Mouse (Mus musculus): ENCODE results near the gene Olfr547.
"Not testable (repeated sequence)": the region's sequence is repeated elsewhere in the genome, so short reads cannot be mapped to it uniquely, and the experiment has no call there.

Gene Olfr547

DNA sequence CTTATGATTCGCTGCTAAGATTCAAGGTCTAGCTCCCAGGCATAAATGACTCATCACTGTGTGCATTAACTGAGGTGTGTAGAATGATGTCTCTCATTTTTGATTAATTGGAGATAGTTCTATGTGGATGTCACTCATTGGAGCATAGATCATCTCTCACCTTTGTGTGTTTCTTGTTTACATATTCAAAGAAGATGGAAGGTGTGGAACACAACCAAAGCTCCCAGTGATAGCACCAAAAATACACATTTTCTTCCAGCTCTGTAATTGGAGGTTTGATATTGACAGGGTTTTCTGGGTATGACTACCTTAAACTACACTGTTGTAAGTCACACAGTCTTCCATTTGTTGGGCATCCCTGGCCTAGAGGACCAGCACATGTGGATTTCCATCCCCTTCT is at the start of gene Olfr547:
Olfr547 (plus strand) TSS at position 301 of the 400 bp plus-strand sequence.
- DNase-seq (ENCODE audit: low read depth, low spot score), result no peak

DNA sequence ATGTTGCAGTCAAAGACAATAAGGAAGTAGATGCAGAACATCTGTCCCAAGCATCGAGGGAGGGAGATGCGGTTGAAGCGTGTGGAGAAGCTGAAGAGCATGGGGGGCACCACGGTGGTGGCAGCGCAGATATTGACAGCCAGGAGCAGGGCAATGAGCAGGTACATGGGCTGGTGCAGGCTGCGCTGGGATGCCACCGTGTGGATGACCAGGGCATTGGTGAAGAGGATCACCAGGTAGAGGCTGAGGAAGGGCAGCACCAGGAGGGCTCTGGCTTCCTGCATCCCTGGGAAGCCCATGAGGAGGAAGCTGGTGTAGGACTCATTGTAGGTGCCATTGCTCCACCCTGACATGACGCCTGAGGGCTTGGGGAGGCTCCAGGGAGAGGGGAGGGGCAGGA is 49.8 kb upstream of the Olfr547 start:
- not testable (repeated sequence) for DNase-seq (ENCODE audit: low read depth, low spot score)

DNA sequence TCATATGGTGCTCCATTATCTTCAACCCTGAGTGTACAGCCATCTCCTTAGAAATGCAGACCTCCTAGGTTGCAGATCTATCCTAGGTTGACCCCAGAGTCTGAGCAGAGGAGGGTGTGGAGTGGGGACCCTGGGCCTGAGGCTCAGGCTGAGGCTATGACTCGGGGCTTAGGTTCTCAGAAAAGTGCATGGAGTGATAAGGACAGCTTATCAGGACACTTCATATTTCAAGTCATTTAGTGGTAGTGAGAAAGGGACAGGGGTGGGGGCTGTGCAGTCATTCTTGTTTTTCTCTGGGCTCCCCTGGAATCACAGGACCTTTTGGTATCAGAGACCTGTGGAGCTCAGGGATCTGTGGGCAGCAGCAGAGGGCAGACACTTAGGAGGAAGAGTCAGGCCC is 48.4 kb upstream of the Olfr547 start:
- no peak for DNase-seq (ENCODE audit: low read depth, low spot score)

DNA sequence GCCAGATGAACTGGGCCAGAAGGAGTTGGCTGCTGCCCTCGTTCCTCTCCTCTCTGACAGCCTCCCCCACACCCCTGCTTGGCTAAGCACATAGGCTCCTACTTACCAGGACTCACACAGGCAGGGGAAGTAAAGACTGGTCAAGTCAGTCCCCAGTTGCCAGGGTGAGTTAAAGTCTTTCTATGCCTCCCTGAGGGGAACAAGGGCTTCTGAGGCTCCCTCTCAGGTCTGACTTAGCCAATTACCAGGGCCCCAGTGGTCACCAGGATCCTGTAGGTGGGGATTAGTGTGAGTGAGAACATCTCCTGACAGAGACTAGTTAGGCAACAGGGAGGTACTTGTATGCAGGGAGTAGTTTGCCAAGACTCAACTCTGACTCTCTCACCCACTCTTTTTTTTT is 46.4 kb upstream of the Olfr547 start, which contains the start of gene Olfr544:
Olfr544 (minus strand) TSS at position 153 of the 400 bp plus-strand sequence.
- DNase-seq (ENCODE audit: low read depth, low spot score), result no peak

DNA sequence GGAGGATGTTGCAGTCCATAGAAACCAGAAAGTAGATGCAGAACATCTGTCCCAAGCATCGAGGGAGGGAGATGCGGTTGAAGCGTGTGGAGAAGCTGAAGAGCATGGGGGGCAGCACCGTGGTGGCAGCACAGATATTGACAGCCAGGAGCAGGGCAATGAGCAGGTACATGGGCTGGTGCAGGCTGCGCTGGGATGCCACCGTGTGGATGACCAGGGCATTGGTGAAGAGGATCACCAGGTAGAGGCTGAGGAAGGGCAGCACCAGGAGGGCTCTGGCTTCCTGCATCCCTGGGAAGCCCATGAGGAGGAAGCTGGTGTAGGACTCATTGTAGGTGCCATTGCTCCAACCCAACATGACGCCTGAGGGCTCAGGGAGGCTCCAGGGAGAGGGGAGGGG is 40.1 kb upstream of the Olfr547 start:
- DNase-seq (ENCODE audit: low read depth, low spot score), result not testable (repeated sequence)

DNA sequence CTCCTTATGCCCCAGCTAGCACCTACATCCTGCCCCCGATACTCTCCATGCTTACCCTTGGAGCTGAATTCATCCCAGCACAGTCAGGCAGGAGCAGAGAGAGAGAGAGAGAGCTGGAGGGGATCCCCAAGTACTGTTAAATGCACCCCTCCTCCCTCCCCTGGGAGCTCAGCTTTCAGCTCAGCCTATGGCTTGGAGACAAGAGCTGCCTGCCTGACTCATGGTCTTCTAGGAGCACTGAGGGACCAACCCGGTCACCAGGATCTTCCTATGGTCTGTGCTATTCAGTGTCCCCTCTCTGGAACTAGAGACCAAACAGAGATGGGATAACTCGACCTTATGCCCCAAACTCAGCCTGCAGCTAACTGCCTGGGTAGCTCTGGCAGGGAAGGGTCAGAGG is 35.1 kb upstream of the Olfr547 start, which contains the start of gene Olfr545:
Olfr545 (minus strand) TSS at position 101 of the 400 bp plus-strand sequence.
- no peak for DNase-seq (ENCODE audit: low read depth, low spot score)

DNA sequence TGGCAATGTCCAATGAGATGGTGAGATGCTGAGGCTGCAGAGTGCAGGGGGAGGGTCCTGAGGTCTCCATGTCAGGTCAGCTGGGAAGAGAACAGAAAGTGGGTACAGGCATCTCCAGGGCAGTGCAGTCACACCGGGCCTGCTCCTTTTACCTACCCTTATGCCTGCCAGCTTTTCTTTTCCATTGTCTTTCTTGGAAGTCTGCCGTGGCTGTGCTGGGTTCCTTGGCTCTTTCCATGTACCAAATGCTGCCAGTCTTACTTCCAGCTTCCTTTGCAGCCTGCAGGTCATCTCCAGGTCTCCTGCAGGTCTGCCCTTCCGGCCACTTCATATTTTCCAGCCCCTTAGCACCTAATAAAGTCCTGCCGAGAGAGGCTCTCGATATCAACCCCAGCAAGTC is 32.6 kb upstream of the Olfr547 start:
- no peak for DNase-seq (ENCODE audit: low read depth, low spot score)

DNA sequence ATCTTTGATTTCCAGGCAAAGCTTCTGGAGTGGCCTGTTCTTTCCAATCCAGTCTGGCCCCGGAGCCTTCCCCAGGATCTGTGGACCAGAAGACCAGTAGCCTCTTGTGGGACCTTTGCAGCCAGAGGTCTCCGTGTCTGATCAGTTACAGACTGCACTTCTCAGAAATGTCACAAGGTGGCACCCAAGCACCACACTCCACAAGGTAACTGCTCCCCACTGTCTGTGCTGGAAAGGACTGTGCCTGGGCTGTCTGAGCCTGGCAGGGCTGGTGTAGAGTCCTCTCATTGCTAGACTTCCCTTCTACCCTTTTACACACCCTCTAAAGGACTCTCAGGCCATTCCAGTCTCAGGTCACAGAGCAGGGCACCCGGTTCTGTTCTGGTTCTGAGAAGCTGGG is 27.7 kb upstream of the Olfr547 start:
- peak; percentile 77 for DNase-seq (ENCODE audit: low read depth, low spot score)

DNA sequence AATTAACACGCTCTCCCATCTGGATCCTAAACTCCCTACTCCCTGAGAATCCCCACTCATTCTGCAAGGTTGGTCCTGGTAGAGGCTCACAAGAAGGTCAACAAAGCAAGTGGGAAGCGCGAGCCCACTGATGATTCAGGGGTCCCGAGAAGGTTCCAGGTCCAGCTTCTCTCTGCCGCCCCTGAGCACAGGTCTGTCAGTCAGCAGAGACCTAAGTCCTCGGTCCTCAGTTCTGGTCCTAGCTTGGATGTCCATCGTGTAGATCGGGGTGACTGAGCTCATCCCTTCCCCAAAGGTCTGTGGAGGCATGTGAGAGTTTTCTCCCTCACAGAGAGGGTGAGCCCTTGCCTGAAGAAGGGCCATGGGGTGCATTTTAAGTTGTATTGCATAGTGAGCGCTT is 26.5 kb upstream of the Olfr547 start:
- no peak for DNase-seq (ENCODE audit: low read depth, low spot score)

DNA sequence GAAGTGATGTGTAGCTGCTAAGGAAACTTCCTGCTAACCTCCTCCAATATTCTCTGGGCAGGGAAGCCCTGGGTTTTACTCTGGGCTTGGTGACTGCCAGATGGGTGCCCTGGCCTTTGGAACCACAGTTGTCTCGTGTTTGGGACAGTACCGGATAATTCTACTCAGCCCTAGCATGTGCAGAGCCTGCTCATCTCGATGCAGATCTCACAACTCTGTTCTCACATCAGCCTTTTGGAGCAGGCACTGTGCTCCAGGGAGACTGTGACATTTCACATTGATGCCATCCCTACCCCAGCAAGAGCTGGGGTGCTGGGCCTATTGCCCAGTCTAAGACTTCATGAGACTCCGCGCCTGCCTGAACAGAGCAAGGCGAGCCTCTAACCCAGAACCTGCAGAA is 25.9 kb upstream of the Olfr547 start:
- DNase-seq (ENCODE audit: low read depth, low spot score), result no peak

DNA sequence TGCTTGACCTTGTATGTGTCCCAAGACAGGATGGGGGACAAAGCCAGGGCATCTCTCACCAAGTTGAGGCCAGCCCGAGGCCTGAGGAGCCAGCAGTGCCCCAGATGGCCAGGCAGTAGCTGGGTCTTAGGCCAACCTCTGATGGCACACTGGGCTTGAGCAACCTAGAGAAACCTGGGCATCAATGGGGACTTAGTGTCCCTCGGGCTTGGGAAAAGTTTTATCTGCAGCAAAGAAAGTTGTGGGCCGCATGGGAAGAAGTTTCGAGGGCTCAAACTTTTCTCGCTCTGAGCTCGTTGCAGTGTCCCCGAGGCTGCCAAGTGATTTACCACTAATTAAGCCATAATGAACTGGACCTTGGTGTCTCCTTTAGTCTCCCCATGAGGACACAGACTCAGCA is 24.8 kb upstream of the Olfr547 start:
- no peak for DNase-seq (ENCODE audit: low read depth, low spot score)

DNA sequence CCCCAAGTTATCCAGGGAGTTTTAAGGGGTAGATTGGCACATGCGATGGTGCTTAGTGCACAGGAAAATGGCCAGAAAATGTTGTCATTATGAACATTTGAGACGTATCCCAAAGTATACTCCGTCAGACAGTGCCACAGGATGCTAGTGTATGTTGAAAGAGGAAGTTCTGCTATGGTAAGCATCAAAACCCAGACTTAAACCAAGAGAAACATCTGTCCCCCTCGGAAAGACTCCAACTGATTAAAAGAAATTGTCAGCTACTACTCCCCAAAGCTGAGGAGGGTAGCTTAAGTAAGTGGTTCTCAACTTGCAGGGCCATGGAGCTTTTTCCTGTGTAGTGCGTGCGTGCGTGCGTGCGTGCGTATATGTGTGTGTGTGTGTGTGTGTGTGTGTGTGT is 22.6 kb upstream of the Olfr547 start:
- no peak for DNase-seq (ENCODE audit: low read depth, low spot score)

DNA sequence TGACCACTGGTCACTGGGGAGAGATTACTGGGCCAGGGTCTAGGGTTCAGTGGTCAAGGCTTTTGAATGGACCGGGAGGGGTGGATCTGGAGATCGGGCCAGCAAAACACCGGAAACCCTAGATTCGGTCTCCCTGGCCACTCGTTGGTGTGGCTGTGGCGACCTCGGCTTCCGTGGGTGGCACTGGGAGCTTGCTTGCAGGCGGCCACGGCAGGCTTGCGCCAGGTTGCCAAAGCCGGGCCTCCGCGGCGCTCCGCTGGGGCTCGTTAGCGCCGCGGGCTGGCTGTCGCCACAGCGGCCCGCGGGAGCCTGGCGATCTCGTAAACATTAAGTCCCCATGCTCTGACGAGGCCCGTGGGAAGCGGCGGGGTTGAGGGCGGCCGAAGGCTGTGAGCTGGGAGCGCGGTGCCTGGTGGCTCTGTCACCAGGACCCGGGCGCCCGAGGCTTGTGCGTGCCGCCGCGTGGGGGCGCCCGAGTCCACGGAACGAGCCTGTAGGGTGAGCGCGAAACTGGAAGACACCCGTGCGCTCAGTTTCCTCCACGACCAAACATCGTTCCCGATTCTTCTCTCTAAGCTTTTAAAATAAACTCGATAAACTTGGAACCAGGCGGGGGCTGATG is 21.6 kb upstream of the Olfr547 start:
- peak; percentile 78 for DNase-seq (ENCODE audit: low read depth, low spot score)

DNA sequence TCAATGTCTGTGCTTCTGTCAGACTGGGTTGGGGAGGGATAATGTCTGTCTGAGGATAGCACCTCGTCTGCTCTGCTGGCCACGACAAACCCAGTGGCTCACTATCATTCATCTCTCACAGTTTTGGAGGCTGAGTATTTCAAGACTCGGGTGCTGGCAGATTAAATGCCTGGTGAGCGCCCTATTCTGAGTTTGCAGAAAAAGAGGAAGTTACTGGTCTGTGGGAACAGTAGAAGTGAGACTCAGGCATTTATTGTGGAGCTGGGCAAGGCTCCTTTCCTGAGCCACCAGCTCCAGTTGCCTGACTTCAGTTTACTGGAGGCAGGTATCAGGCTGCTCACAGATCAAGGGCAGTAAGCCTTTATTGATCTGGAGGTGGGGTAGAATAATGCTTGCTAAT is 20.4 kb upstream of the Olfr547 start:
- no peak for DNase-seq (ENCODE audit: low read depth, low spot score)

DNA sequence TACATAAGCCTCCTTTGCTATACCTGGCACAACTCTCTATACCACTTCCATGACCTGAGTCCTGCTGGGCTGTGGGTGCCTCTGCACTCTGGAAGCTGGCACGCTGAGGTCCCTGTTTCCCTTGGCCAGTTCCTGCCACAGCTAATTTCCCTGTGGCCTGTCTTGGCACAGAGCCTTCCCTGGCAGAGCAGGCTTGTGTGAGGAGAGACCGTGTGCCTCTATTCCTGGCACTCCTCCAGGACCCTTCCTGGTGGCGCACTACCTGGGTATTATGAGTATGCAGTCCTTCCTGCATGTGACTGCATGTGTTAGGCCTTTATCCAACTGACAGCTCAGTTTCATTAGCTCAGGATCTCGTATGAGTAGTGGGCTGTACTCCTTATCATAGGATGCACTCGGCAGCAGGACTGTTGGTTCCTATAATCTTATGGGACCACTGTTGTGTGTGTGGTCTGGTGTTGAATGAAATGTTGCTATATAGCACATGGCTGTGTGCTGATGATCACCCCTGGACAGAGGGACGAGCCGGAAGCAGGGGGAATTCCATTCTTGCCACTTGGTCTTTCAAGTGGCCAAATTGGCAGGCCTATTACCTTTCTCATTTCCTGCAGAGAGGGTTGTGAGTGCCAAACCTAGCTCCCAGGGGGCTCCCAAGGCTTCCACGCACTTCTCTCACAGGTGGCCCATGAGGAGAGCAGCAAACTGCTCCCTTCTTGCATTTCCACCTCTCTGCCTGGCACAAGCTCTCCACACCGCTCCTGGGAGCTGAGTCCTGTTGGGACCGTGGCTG is 18.1 kb upstream of the Olfr547 start:
- no peak for DNase-seq (ENCODE audit: low read depth, low spot score)

DNA sequence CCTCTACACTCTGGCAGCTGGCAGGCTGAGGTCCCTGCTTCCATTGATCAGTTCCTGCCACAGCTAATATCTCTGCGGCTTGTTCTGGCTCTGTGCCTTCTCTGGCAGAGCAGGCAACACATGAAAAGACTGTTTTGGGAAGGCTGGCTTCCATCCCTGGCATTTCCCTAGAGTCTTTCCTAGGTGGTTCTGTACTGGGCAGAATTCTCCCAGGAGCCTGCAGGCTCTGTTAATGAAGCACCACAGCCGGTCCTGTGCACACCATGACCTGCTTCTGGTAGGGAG is 17.6 kb upstream of the Olfr547 start:
- DNase-seq (ENCODE audit: low read depth, low spot score), result no peak

DNA sequence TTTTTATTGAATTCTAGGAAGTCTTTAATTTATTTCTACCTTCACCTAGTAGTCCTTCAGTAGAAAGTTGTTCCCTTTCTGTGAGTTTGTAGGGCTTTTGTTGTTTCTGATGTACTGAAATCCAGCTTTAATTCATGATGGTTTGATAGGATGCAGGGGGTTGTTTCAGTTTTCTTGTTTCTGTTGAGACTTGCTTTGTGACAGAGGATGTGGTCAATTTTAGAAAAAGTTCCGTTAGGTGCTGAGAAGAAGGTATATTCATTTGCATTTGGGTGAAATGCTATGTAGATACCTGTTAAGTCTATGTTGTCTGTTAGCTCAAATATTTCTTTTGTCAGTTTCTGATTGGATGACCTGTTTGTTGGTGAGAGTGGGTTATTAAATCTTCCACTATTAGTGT is 5.5 kb upstream of the Olfr547 start:
- DNase-seq (ENCODE audit: low read depth, low spot score), result no peak

DNA sequence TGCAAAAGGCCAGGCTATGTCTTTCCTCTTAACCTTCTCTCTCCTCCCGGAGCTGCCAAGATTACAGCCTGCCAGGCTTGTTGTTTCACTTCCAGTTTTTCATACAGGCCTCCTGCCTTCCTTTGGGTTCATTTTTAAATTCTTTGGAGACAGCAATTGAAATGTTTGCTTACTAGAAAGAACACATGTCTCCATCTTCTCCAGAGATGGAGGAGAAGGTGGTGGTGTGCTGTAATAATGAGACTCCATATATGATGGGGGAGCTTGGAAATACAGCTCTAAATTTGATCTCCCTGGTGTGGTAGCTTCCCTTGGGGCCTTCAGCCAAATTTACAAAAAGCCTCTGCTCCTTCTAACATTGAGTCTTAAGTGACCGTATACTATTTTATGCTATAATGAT is 6.0 kb downstream of the Olfr547 start, which contains the start of gene Olfr548-ps1:
Olfr548-ps1 (plus strand) TSS at position 301 of the 400 bp plus-strand sequence.
- DNase-seq (ENCODE audit: low read depth, low spot score), result no peak

DNA sequence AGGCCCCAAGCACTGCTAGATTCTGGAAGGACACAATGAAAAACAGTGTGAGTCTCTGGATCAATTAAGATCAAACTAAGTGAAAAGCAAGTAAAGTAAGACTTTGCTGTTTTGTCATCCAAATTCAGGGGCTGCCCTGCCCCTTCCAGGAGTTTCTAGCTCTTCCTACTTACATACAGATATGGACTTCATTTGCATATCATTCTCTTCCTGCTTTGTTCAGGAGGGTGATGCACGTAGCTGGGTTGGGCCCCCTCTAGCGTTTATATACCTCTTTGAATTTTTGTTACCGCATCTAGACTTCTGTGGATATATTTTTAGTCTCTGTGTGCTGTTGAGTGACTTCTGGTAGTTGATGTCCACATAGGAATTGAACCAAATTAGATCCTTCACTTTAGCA is 6.7 kb downstream of the Olfr547 start:
- DNase-seq (ENCODE audit: low read depth, low spot score), result no peak

DNA sequence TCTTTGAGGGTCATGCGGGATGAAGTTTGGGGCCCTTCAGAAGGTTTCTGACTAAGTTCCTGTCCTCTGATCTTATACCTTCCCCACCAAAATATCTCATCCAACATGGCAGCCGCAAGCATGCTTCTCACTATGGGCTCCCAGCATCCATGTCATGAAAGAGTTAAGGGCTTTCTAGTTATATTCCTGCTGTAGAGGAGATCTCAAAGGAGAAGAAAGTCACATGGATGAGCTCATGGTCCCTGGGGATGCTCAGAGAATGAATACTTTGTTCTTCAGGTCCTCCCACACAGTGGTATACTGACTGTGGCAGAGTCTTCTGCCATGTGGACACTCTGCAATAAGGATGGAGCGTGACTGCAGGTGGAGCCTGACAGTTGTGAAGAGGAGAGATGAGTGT is 15.0 kb downstream of the Olfr547 start, which contains the start of gene Olfr549:
Olfr549 (plus strand) TSS at position 301 of the 400 bp plus-strand sequence.
- no peak for DNase-seq (ENCODE audit: low read depth, low spot score)

DNA sequence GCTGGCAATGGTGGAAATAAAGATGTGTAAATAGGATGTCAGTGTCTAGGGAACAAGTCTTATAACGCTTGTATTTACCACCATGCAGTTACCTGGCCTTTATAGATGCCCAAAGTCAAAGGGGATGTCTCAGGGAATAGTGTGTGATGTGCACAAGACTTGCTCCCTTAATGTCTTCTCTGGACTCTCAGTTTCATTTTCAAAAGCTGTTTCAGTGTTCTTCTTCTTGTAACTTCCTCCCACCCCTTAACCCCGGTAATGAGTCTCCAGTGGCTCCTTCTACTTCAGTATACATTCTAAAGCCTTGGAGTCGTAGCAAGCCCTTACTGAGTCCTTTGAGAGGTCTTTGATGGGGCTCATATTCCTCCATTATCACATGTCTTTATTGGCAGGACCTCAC is 18.7 kb downstream of the Olfr547 start:
- no peak for DNase-seq (ENCODE audit: low read depth, low spot score)

DNA sequence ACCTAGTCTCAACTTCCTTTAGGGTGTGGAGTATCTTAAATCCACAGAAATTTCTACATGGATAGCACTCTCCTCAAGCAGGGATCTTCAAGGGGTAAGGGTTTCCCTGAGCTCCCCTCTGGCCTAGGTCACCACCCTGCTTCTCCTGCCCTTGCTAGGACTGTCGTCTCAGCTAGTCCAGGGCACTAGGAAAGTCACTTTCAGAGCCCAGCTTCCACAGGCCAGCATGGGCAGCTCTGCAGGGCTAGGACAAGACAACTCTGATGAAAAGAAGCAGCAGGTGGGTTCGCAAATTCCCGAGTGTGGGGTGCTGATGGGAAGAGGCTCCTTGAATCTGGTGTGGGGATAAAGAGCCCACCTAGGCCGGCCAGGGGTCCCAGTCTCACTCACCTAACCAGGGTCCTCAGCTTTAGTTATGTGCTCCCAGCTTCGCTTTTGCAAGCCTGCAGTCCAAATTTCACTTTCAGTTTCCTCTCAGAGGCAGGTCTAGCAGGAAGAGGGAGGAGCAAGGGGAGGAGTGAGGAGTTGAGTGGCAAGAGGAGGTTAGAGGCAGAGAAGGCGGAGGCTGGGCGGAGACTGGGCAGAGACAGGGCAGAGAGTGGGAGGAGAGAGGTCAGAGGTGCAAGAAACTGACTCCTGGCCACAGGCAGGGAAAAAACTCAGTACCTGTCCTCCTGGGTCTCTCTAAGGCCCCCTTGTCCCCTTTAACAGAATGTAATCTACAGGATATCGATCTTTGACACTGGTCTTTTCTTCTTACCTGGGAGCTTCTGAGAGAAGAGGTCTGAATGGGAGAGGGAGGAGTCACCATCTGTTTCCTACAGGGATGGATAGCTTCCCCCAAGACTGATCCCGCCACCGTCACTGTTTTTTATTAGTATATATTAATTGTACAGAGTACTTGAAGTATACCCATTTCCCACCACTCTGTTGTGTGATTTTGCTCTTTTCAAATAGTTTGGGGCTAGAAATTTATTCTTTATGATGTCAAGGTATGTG is 30.7 kb downstream of the Olfr547 start, which contains the start of gene Trim21:
Trim21 (minus strand) TSS at position 488 of the 999 bp plus-strand sequence.
- peak; percentile 64 for DNase-seq (ENCODE audit: low read depth, low spot score)
